Mouse (Mus musculus) brown adipose tissue, adult 24 weeks (tissue): ENCODE data around the gene Ldlrad3. TPM values are rescaled to one million over a fixed set of nuclear protein-coding genes. Genes with fewer than 3 reads are reported as not detected.

Experiments used
- H3K27ac ChIP-seq: fragments of 200-500 bp; replicated peaks from 2 replicates; pipeline ENCODE4 v1.5.1; 2012; ENCODE audit warnings: low read depth, mild to moderate bottlenecking, low read length
- H3K4me1 ChIP-seq: fragments of 200-500 bp; 2 replicates; pipeline ENCODE4 v1.6.1; 2012; ENCODE audit warnings: low read length, mixed read lengths; ENCODE audit not compliant: control insufficient read depth, insufficient read depth, insufficient read length
- H3K4me3 ChIP-seq: fragments of 200-500 bp; 2 replicates; pipeline ENCODE4 v1.5.1; 2012; ENCODE audit warnings: low read depth, mild to moderate bottlenecking, low read length, moderate library complexity; ENCODE audit not compliant: insufficient read depth
- polyA plus RNA-seq: library from polyadenylated mRNA; stranded (reverse); fragments of >200 nt; gene quantifications from 2 replicates; pipeline ENCODE4 v1.2.4, GENCODE M21; 2012; ENCODE audit not compliant: missing spikeins, insufficient read depth, insufficient read length

Gene Ldlrad3
- polyA plus RNA-seq, 1 experiment = 7.8 TPM

DNA sequence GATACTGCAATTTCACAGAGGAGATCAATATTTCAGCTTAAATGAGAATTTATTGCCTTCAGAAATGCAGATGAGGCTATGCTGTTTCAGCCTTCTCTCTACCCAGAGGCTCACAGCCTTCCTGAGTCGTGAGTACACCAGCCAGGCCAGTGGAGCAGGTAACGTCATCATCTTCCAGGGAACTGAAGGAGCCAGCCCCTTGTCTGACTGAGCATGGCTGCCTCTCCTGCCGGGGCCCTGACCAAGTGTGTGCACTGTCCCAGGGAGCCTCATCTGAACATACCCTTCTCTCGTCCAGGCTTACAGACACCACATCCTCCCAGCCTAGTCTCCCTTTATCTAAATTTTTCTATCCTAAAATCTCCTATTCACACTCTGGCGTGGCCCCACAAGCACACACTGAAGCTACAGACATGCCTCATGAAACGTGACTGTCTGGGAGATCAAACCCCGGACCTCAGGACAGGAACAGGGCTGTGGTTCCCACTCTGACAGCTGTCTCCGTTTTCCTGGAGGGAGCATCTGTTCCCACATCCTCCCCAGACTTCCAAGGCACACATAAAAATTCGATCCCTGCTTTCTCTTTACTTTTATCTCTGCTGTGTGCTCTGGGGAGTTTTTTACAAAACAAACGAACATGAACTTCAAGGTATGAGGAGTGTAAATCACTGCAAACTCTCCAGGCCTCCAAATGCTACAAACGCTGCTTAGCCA is 164.7 kb downstream of the Ldlrad3 start:
- Histone ChIP-seq H3K27ac (no peak overlapping the region), H3K4me3 (no peak overlapping the region), H3K4me1 (no peaks in the 10 kb centered on the region)

GRCm38 (mm10) chr2:102020546-102020945 is 165.6 kb downstream of the Ldlrad3 start:
- H3K27ac ChIP-seq = no peak overlapping the region

DNA sequence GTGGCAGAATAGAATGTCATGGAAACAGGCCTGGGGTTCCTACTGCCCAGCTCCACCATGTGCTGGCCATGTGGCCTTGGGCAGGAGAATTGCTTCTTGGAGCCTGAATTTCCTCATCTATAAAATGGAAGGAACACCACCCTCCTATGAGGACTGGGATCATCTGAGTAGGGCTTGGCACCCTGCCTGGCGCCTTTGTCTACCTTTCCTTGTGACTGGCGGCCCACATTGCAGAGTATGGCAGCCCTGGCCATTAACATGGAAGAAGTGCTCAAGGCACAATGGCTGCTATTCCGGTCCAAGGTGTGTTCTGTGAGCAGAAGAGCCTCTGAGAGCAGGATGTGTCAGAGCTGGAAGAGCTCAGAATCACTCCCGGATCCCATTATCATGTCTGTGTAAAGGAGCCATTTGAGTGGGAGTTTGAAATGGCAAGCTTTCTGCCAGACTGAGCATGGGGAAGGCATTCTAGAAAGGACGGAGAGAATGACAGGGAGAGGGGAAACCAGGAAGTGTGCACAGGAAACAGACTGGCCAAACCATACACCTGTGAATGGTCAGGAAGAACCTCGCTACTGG is 171.6 kb downstream of the Ldlrad3 start:
- no peaks in the 10 kb centered on the region for H3K4me1 ChIP-seq
- no peak overlapping the region for H3K27ac ChIP-seq
- H3K4me3 ChIP-seq = no peak overlapping the region

More at GRCm38 (mm10) chr2:102020546-102020945, 165.6 kb downstream of the Ldlrad3 start:
- H3K4me3 ChIP-seq = no peak overlapping the region
- H3K4me1 ChIP-seq = no peaks in the 10 kb centered on the region

DNA sequence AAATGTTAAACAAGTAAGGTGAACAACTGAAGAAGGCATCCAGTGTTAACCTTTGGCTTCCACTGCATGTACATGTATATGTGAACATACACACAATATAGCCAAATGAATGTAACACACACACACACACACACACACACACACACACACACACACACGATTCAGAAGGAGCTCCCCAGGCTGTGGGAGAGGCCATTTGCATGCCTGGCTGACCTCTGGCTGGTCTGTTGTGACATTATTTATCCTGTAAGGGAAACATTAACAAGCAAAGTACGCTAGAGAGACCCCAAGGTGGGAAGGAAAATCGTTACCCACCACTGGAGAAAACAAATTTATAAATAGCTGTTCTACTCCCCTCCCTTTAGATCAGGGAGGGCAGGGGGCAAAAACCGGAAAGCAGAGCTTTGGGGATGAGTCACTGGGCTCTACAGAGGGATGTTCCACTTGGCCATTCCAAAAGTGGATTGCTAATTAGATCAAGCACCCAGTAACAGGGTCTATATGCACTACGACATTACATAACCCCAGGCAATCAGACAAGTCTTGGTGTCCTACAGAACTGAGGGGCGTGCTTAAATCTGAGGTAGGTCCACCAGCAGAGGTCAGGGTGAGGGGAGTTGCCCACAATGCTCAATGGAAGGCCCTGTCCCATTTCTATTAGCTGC is 174.7 kb downstream of the Ldlrad3 start:
- H3K4me1 ChIP-seq = peaks cover 3% of the 10 kb centered on the region; the same call in 1 of the 2 replicates
- H3K27ac ChIP-seq = no peak overlapping the region
- H3K4me3 ChIP-seq = no peak overlapping the region

DNA sequence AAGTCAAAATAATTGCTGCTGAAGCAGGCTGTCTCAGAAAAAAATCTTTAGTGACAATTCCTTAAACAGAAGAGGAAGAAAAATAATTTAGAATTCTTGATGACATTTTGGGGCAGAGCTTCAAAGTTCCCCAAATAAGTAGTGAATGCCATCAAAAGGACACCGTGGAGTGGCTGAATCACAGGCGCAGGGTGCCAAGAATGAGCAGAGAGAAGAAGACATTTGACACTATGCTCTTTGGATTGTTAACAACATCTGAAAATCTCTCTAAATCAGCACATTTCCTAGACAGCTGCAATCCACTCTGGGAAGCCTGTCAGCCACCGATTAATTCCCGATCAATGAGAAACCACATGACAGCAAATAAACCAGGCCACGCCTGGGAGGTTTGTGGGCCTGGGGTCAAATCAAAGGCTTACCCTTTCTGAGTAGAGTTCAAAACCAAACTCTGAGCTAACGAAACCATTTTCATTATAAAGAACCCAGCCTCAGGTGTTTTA is 176.4 kb downstream of the Ldlrad3 start:
- Histone ChIP-seq H3K4me1 (peaks cover 3% of the 10 kb centered on the region; the same call in 1 of the 2 replicates), H3K27ac (no peak overlapping the region)

DNA sequence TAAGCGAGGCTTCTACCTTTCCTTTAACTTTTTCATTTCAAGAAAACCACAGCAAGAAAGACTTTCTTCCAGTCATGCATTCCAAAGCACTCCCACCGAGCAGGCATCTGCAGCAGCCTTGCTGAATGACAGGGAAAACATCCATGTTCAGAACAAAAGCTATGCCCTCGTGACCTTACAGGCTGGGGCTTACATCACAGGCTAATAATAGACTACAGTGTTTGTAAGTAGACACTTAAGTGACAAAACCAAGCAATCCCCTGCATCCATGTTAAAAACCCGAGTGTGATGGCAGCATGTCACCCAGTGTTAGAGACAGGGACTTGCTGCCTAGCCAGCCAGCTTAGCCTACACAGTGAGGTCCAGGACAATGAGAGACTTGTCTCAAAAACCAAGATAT is 180.0 kb downstream of the Ldlrad3 start:
- H3K4me3 ChIP-seq = no peak overlapping the region
- no peak overlapping the region for H3K27ac ChIP-seq
- peaks cover 6% of the 10 kb centered on the region for H3K4me1 ChIP-seq

More for the DNA sequence above, 176.4 kb downstream of the Ldlrad3 start:
- no peak overlapping the region for H3K4me3 ChIP-seq

GRCm38 (mm10) chr2:102005377-102006007 is 180.7 kb downstream of the Ldlrad3 start:
- Histone ChIP-seq H3K27ac (no peak overlapping the region), H3K4me3 (no peak overlapping the region), H3K4me1 (peaks cover 6% of the 10 kb centered on the region)

DNA sequence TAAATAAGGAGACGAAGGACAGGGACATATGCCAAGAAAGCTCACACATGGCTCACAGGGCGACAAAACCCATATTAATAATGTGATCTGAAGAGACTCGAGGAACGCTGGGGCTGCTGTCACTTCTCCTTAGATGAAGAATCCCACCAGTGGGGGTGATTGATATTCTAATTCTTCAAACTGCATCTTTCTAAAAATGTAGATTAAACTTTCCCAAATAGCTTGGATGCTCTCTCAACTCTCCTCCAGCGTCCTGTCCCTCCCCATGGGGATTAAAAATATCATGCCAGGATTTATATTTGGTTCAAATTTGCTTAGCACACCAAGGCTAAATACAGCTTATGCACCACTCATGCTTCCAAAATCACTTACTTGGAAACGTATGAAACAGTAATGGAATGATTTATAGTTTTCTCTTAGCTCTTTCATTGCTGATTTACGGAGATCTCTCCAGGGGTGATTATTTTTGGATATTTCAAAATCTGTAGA is 182.4 kb downstream of the Ldlrad3 start:
- H3K4me1 ChIP-seq = peaks cover 6% of the 10 kb centered on the region

DNA sequence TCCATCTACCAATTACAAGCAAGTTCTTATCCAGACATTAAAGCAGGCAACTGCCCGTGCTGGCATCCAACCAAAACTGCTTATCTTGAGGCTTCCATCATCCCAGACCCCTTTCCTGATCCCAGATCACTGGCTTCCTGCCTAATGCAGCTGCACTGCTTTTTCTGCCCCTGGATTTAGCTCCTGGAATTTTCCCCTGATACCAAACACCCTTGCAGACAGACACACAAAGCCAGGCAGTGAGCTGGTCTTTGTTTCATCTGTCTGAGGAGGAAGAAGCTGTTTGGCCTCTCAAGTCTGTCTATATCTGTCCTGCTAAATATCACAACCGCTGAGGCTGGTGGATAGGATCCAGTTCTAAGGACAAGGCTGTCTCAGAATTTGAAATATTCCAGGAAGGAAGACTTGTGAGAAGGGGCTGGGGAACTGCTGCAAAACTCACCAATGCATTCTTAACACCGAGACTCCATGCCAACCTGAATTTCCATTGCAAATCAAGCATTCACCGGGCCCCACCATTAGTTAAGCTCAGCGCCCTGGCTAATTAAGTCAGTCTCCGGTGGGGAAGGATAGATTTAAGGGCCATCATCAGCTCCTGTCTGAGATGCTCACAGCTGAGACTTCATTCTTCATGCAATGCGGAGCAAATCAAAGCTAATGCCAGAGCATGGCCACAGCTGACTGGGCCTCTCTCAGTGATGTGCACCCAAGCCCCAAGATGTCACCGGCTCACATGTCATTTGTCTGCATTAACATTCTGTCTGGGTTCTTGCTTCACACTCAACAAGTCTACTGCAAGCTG is 183.0 kb downstream of the Ldlrad3 start:
- H3K27ac ChIP-seq = no peak overlapping the region
- H3K4me1 ChIP-seq = peaks cover 6% of the 10 kb centered on the region

More for the DNA sequence above, 182.4 kb downstream of the Ldlrad3 start:
- Histone ChIP-seq H3K4me3 (no peak overlapping the region), H3K27ac (no peak overlapping the region)

DNA sequence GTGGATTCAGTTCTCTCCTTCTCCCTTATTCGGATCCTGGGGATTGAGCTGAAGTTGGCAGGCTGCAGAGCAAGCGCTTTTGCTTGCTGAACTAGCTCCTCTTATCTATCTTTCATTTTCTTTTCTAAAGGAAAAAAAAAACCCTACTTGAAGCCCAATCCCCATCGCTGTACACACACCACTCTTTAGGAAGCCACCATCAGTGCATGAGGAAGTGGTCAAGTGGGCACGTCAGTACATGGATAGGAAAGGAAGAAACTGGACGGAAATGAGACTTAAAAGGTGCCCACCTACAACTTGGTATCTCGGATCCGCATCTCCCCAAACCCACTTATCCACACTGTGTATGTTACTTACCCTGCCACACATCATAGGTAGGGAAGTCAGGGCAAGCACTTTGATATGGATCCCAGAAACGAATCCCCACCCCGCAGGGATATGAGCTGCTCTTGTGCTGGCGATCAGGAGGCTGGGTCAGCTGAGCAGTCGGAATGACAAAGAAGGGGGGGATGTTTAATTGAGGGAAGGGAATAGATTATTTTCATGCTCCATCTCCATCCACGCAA is 183.7 kb downstream of the Ldlrad3 start:
- H3K4me1 ChIP-seq = peaks cover 3% of the 10 kb centered on the region; the same call in 1 of the 2 replicates
- H3K4me3 ChIP-seq = no peak overlapping the region
- H3K27ac ChIP-seq = no peak overlapping the region

More for the DNA sequence above, 183.0 kb downstream of the Ldlrad3 start:
- H3K4me3 ChIP-seq = no peak overlapping the region

- H3K4me1 ChIP-seq = peaks cover 3% of the 10 kb centered on the region; the same call in 1 of the 2 replicates
- no peak overlapping the region for H3K27ac ChIP-seq
- no peak overlapping the region for H3K4me3 ChIP-seq
These were observed 184.5 kb downstream of the Ldlrad3 start for GRCm38 (mm10) chr2:102001661-102002060.

DNA sequence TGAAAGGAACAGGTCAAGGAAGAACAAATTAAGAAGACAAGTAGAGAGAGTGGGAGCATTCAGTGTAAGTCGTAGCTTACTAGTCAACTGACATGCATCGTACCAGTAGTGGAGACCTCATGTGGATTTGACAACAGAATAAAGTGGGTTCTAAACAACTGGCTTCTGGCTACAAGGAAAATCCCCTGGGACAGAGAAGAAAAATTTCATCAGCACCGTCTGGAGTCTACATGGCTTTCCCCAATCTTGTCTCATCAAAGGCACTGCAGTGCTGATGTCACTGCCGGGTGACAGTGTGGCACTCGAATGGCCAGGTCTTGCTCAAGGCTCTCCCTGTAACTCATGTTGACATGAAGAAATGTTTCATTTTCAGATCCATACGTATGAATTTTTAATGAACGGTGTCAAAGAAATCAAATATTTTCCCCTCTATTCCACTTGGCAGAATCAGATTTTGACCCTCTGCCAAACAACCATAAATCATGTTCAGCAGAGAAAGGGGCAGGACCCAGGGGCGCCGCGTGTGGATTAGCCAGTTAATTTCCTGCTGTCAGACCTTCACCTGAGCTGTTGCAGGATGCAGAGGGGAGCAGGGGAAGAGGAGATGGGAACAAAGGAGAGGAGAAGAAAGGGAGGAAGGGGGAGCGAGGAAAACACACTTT is 187.1 kb downstream of the Ldlrad3 start:
- Histone ChIP-seq H3K4me3 (no peak overlapping the region), H3K27ac (no peak overlapping the region), H3K4me1 (peaks cover 3% of the 10 kb centered on the region; the same call in 1 of the 2 replicates)

GRCm38 (mm10) chr2:101997013-101997412 is 189.2 kb downstream of the Ldlrad3 start:
- Histone ChIP-seq H3K4me3 (no peak overlapping the region), H3K4me1 (no peaks in the 10 kb centered on the region; the same call in 1 of the 2 replicates), H3K27ac (no peak overlapping the region)
